Mouse (Mus musculus) heart, postnatal 25 days (tissue): ENCODE results near the gene Arnt2. TPM values are rescaled to one million over a fixed set of nuclear protein-coding genes. Genes with fewer than 3 reads are reported as not detected.

Experiments
- DNase-seq: peaks from one replicate; pipeline ENCODE4 v3.0.0; 2022; ENCODE audit warnings: low spot score
- intact Hi-C: fragments of 180-260 bp; cut with DNase I; formaldehyde crosslinking; loops from one replicate; pipeline ENCODE4 v1.15.1; 2025
- total RNA-seq, 2 experiments: library from RNA; stranded (reverse); gene quantifications; 2 replicates each; pipeline ENCODE4 v1.2.3; 2021

Arnt2 gene
- total RNA-seq, 2 experiments from 2014 or later: 0.18 to 0.92 TPM

- DNase-seq: no peak
- intact Hi-C loops: no loop called here
Observed at GRCm38 (mm10) chr7:84254916-84255315, 155.1 kb downstream of the Arnt2 start.

- intact Hi-C loops: no loop called here
Observed at GRCm38 (mm10) chr7:84254311-84254710, 155.7 kb downstream of the Arnt2 start.

GRCm38 (mm10) chr7:84251667-84252066 lies 158.3 kb downstream of the Arnt2 start:
- DNase-seq: no peak
- intact Hi-C loops: no loop called here

More at GRCm38 (mm10) chr7:84254311-84254710, 155.7 kb downstream of the Arnt2 start:
- DNase-seq: no peak

GRCm38 (mm10) chr7:84250736-84251135 lies 159.2 kb downstream of the Arnt2 start:
- intact Hi-C loops: no loop called here
- DNase-seq: no peak

GRCm38 (mm10) chr7:84249951-84250350 lies 160.0 kb downstream of the Arnt2 start:
- intact Hi-C loops: no loop called here
- no peak for DNase-seq

- no peak for DNase-seq
- intact Hi-C loops: no loop called here
Observed at GRCm38 (mm10) chr7:84249381-84249780, 160.6 kb downstream of the Arnt2 start.

GRCm38 (mm10) chr7:84247960-84248665 lies 161.9 kb downstream of the Arnt2 start:
- DNase-seq: no peak
- intact Hi-C loops: no loop called here

GRCm38 (mm10) chr7:84246878-84247277 lies 163.1 kb downstream of the Arnt2 start:
- no peak for DNase-seq
- intact Hi-C loops: no loop called here

- intact Hi-C loops: no loop called here
- DNase-seq: no peak
Observed at GRCm38 (mm10) chr7:84246093-84246492, 163.9 kb downstream of the Arnt2 start.

GRCm38 (mm10) chr7:84240406-84240805 lies 169.6 kb downstream of the Arnt2 start:
- intact Hi-C loops: no loop called here
- no peak for DNase-seq

GRCm38 (mm10) chr7:84237655-84238054 lies 172.3 kb downstream of the Arnt2 start:
- no peak for DNase-seq
- intact Hi-C loops: no loop called here

- no peak for DNase-seq
- intact Hi-C loops: no loop called here
Observed at GRCm38 (mm10) chr7:84231396-84231795, 178.6 kb downstream of the Arnt2 start.

- no peak for DNase-seq
- intact Hi-C loops: no loop called here
Observed at GRCm38 (mm10) chr7:84227652-84228051, 182.3 kb downstream of the Arnt2 start.

- intact Hi-C loops: no loop called here
- DNase-seq: no peak
Observed at GRCm38 (mm10) chr7:84226909-84227308, 183.1 kb downstream of the Arnt2 start.

- intact Hi-C loops: no loop called here
- DNase-seq: no peak
Observed at GRCm38 (mm10) chr7:84212112-84212511, 197.9 kb downstream of the Arnt2 start.

- intact Hi-C loops: no loop called here
- DNase-seq: no peak
Observed at GRCm38 (mm10) chr7:84210585-84211291, 199.2 kb downstream of the Arnt2 start.

- DNase-seq: no peak
- intact Hi-C loops: no loop called here
Observed at GRCm38 (mm10) chr7:84203981-84204380, 206.0 kb downstream of the Arnt2 start.

GRCm38 (mm10) chr7:84201151-84202068 lies 208.6 kb downstream of the Arnt2 start:
- DNase-seq: no peak
- intact Hi-C loops: no loop called here

- intact Hi-C loops: no loop called here
- DNase-seq: no peak
Observed at GRCm38 (mm10) chr7:84197208-84197860, 212.6 kb downstream of the Arnt2 start.
